Mouse (Mus musculus) midbrain, embryonic 14.5 days (tissue): Measurements from ENCODE around the gene Ascc3. TPM values are rescaled to one million over a fixed set of nuclear protein-coding genes. Genes with fewer than 3 reads are reported as not detected.
A peak's percentile ranks its signal among the peaks of the same experiment; 100 is the strongest.

Experiments used
- ATAC-seq: fragments of 200-750 bp; cut with Nextera tagmentation; 2 replicates; pipeline ENCODE4 v1.8.0; 2017; ENCODE audit warnings: moderate number of reproducible peaks, moderate library complexity; ENCODE audit not compliant: low FRiP score, low TSS enrichment
- DNase-seq: peaks from one replicate; pipeline ENCODE4 v3.0.0-alpha.2; 2015
- H3K27ac ChIP-seq: fragments of 300-500 bp; sonication (generic); replicated peaks from 2 replicates; pipeline ENCODE4 v1.5.1; 2014; ENCODE audit warnings: mild to moderate bottlenecking, low read depth, low read length, moderate library complexity
- H3K27me3 ChIP-seq: fragments of 300-500 bp; sonication (generic); 2 replicates; pipeline ENCODE4 v1.6.1; 2014; ENCODE audit warnings: low read length, control low read depth, mixed read lengths; ENCODE audit not compliant: control insufficient read depth, insufficient read depth
- H3K36me3 ChIP-seq: fragments of 300-500 bp; sonication (generic); 2 replicates; pipeline ENCODE4 v1.6.1; 2014; ENCODE audit warnings: low read length, control low read depth; ENCODE audit not compliant: control insufficient read depth, insufficient read depth
- H3K4me1 ChIP-seq: fragments of 300-500 bp; sonication (generic); 2 replicates; pipeline ENCODE4 v1.6.1; 2014; ENCODE audit warnings: mild to moderate bottlenecking, antibody characterized with exemption, low read length, control low read depth; ENCODE audit not compliant: control insufficient read depth, insufficient read depth
- H3K4me2 ChIP-seq: fragments of 300-500 bp; sonication (generic); 2 replicates; pipeline ENCODE4 v1.6.1; 2014; ENCODE audit warnings: mild to moderate bottlenecking, low read length, moderate library complexity
- H3K4me3 ChIP-seq: fragments of 300-500 bp; sonication (generic); replicated peaks from 2 replicates; pipeline ENCODE4 v1.5.1; 2014; ENCODE audit warnings: low read depth, low read length
- H3K9ac ChIP-seq: fragments of 300-500 bp; sonication (generic); replicated peaks from 2 replicates; pipeline ENCODE4 v1.6.1; 2014; ENCODE audit warnings: mild to moderate bottlenecking, low read length, moderate library complexity
- H3K9me3 ChIP-seq: fragments of 300-500 bp; sonication (generic); 2 replicates; pipeline ENCODE4 v1.6.1; 2016; ENCODE audit warnings: low read length, control low read depth, mixed read lengths; ENCODE audit not compliant: control insufficient read depth
- WGBS: fragments of 180-500 bp; shearing (Covaris S2); extraction: QIAGEN DNeasy Blood & Tissue Kit; methylation state at CpG from one replicate; pipeline ENCODE4 v1.1.7; 2014; 5-methylcytosine and 5-hydroxymethylcytosine counted together
- polyA plus RNA-seq: library from polyadenylated mRNA; unstranded; fragments of >200 nt; fragmentation: Nextera tagmentation; extraction: Ambion mirVana; gene quantifications from 2 replicates; pipeline ENCODE4 v1.2.1, GENCODE M21; 2014

The Ascc3 gene
- polyA plus RNA-seq, 1 experiment from 2014 or later = 24.0 TPM

- H3K4me1 ChIP-seq = no peaks in the 10 kb centered on the region
- ATAC-seq (no peak), DNase-seq (no peak)
- no peaks in the 10 kb centered on the region for H3K9me3 ChIP-seq
- no peaks in the 10 kb centered on the region for H3K36me3 ChIP-seq
- 88% methylated on average over 5 of the region's 5 CpGs for WGBS
- no peak overlapping the region for H3K9ac ChIP-seq
- H3K4me3 ChIP-seq = no peak overlapping the region
- H3K4me2 ChIP-seq = no peak overlapping the region
- no peak overlapping the region for H3K27ac ChIP-seq
- no peaks in the 10 kb centered on the region; the same call in 1 of the 2 replicates for H3K27me3 ChIP-seq
These were observed 284.5 kb downstream of the Ascc3 start for GRCm38 (mm10) chr10:50876952-50877351.

GRCm38 (mm10) chr10:50881476-50882069 is 289.1 kb downstream of the Ascc3 start:
- peak; percentile 39 for DNase-seq
- WGBS = 23% methylated on average over 2 of the region's 2 CpGs

GRCm38 (mm10) chr10:50882366-50882765 is 289.9 kb downstream of the Ascc3 start:
- Histone ChIP-seq H3K36me3 (no peaks in the 10 kb centered on the region), H3K9ac (no peak overlapping the region), H3K4me1 (no peaks in the 10 kb centered on the region), H3K27ac (no peak overlapping the region), H3K27me3 (no peaks in the 10 kb centered on the region; the same call in 1 of the 2 replicates), H3K9me3 (no peaks in the 10 kb centered on the region), H3K4me2 (no peak overlapping the region), H3K4me3 (no peak overlapping the region)
- no peak for DNase-seq
- 69% methylated on average over 2 of the region's 2 CpGs for WGBS
- ATAC-seq = no peak

More at GRCm38 (mm10) chr10:50881476-50882069, 289.1 kb downstream of the Ascc3 start:
- no peak overlapping the region for H3K4me3 ChIP-seq
- no peaks in the 10 kb centered on the region for H3K36me3 ChIP-seq
- no peak overlapping the region for H3K9ac ChIP-seq
- peak; percentile 43; the same call in 1 of the 2 replicates for ATAC-seq
- no peaks in the 10 kb centered on the region; the same call in 1 of the 2 replicates for H3K27me3 ChIP-seq
- H3K27ac ChIP-seq = no peak overlapping the region
- H3K9me3 ChIP-seq = no peaks in the 10 kb centered on the region
- H3K4me2 ChIP-seq = no peak overlapping the region
- H3K4me1 ChIP-seq = no peaks in the 10 kb centered on the region

- Histone ChIP-seq H3K27me3 (peaks cover 34% of the 10 kb centered on the region), H3K27ac (no peak overlapping the region)
- 62% methylated on average over 4 of the region's 4 CpGs for WGBS
These were observed 293.8 kb downstream of the Ascc3 start for GRCm38 (mm10) chr10:50886305-50886704.

GRCm38 (mm10) chr10:50890621-50891020 is 298.2 kb downstream of the Ascc3 start:
- Histone ChIP-seq H3K4me3 (no peak overlapping the region), H3K4me2 (no peak overlapping the region), H3K9ac (no peak overlapping the region), H3K9me3 (no peaks in the 10 kb centered on the region), H3K27me3 (peaks cover 77% of the 10 kb centered on the region), H3K27ac (no peak overlapping the region), H3K4me1 (peaks cover 10% of the 10 kb centered on the region; the same call in 1 of the 2 replicates), H3K36me3 (no peaks in the 10 kb centered on the region)
- ATAC-seq (no peak), DNase-seq (no peak)
- WGBS = 12% methylated on average over 6 of the region's 6 CpGs

More at GRCm38 (mm10) chr10:50886305-50886704, 293.8 kb downstream of the Ascc3 start:
- Histone ChIP-seq H3K9ac (no peak overlapping the region), H3K36me3 (no peaks in the 10 kb centered on the region), H3K4me2 (no peak overlapping the region), H3K4me3 (no peak overlapping the region), H3K9me3 (no peaks in the 10 kb centered on the region), H3K4me1 (no peaks in the 10 kb centered on the region)
- no peak for DNase-seq
- ATAC-seq = no peak

GRCm38 (mm10) chr10:50891876-50892711 is 299.6 kb downstream of the Ascc3 start:
- Histone ChIP-seq H3K9ac (no peak overlapping the region), H3K36me3 (no peaks in the 10 kb centered on the region), H3K9me3 (no peaks in the 10 kb centered on the region), H3K27me3 (peaks cover 87% of the 10 kb centered on the region), H3K4me1 (peaks cover 10% of the 10 kb centered on the region; the same call in 1 of the 2 replicates), H3K4me2 (peak overlapping the region; percentile 22; the same call in 1 of the 2 replicates), H3K4me3 (0 out of 2 replicates have a peak overlapping the region, but pooled peaks have one; percentile 8), H3K27ac (no peak overlapping the region)
- WGBS = under 1% methylated on average over 26 of the region's 26 CpGs
- no peak for ATAC-seq
- DNase-seq = peak; percentile 39

GRCm38 (mm10) chr10:50892751-50893320 is 300.4 kb downstream of the Ascc3 start:
- Histone ChIP-seq H3K9me3 (no peaks in the 10 kb centered on the region), H3K4me2 (peak overlapping the region; percentile 77; the same call in 1 of the 2 replicates), H3K4me3 (0 out of 2 replicates have a peak overlapping the region, but pooled peaks have one; percentile 8), H3K27me3 (peaks cover 93% of the 10 kb centered on the region), H3K36me3 (no peaks in the 10 kb centered on the region), H3K9ac (no peak overlapping the region), H3K27ac (no peak overlapping the region), H3K4me1 (peaks cover 10% of the 10 kb centered on the region; the same call in 1 of the 2 replicates)
- ATAC-seq = no peak
- DNase-seq = no peak
- WGBS = 2% methylated on average over 15 of the region's 15 CpGs

- no peaks in the 10 kb centered on the region for H3K9me3 ChIP-seq
- no peak for ATAC-seq
- H3K4me1 ChIP-seq = peaks cover 10% of the 10 kb centered on the region; the same call in 1 of the 2 replicates
- peak overlapping the region; percentile 77; the same call in 1 of the 2 replicates for H3K4me2 ChIP-seq
- peaks cover 94% of the 10 kb centered on the region for H3K27me3 ChIP-seq
- no peak overlapping the region for H3K27ac ChIP-seq
- DNase-seq = no peak
- H3K36me3 ChIP-seq = no peaks in the 10 kb centered on the region
- 2% methylated on average over 10 of the region's 10 CpGs for WGBS
- no peak overlapping the region for H3K9ac ChIP-seq
- 0 out of 2 replicates have a peak overlapping the region, but pooled peaks have one; percentile 43 for H3K4me3 ChIP-seq
These were observed 301.1 kb downstream of the Ascc3 start for GRCm38 (mm10) chr10:50893546-50893945.
